Mouse (Mus musculus): Measurements from ENCODE around the gene Inppl1. TPM values are rescaled to one million over a fixed set of nuclear protein-coding genes. Genes with fewer than 3 reads are reported as not detected.

The Inppl1 gene
- total and polyA plus RNA-seq, 3 experiments = 31.6 to 54.1 (median 43.2) TPM

GRCm38 (mm10) chr7:101853816-101854215 lies 15.8 kb upstream of the Inppl1 start:
- no peak for TF ChIP-seq GATA1 (IDR thresholded peaks at IDR 0.05; ENCODE audit: borderline replicate concordance, low read length)
- no peak for TF ChIP-seq TAL1 (conservative IDR thresholded peaks at IDR 0.05; ENCODE audit: low read depth, low read length)
- DNase-seq (ENCODE audit: low spot score) = no peak
- Histone ChIP-seq H3K36me3 (replicated peaks) (no peaks in the 10 kb centered on the region), H3K4me3 (ENCODE audit: low read depth, low read length) (no peak overlapping the region), H3K9me3 (replicated peaks) (no peaks in the 10 kb centered on the region), H3K27me3 (ENCODE audit: insufficient read depth, low read length) (peaks cover 18% of the 10 kb centered on the region), H3K4me1 (ENCODE audit: insufficient read depth, low read depth, low read length) (no peaks in the 10 kb centered on the region)
- no peak for ATAC-seq (ENCODE audit: extremely low read depth, insufficient number of reproducible peaks, low FRiP score, poor library complexity, severe bottlenecking)

- no peak for TF ChIP-seq GATA1 (IDR thresholded peaks at IDR 0.05; ENCODE audit: borderline replicate concordance, low read length)
- TF ChIP-seq TAL1 (conservative IDR thresholded peaks at IDR 0.05; ENCODE audit: low read depth, low read length) = no peak
- no peak for TF ChIP-seq GATA2 (IDR thresholded peaks at IDR 0.05; ENCODE audit: borderline replicate concordance, low read depth, low read length)
- TF ChIP-seq POLR2AphosphoS5 (IDR thresholded peaks at IDR 0.05; ENCODE audit: insufficient replicate concordance, low read depth, low read length) = no peak
- TF ChIP-seq CTCF (IDR thresholded peaks at IDR 0.05; ENCODE audit: low read depth, low read length) = no peak
- Histone ChIP-seq H3K36me3 (replicated peaks) (no peaks in the 10 kb centered on the region), H3K4me3 (ENCODE audit: low read depth, low read length) (no peak overlapping the region), H3K9me3 (replicated peaks) (no peaks in the 10 kb centered on the region), H3K4me1 (ENCODE audit: insufficient read depth, low read depth, low read length) (no peaks in the 10 kb centered on the region), H3K27me3 (ENCODE audit: insufficient read depth, low read length) (peaks cover 15% of the 10 kb centered on the region)
- no peak for DNase-seq (ENCODE audit: low spot score)
- no peak for ATAC-seq (ENCODE audit: extremely low read depth, insufficient number of reproducible peaks, low FRiP score, poor library complexity, severe bottlenecking)
Measured at GRCm38 (mm10) chr7:101852846-101853245, 14.8 kb upstream of the Inppl1 start.

GRCm38 (mm10) chr7:101851689-101852088 lies 13.7 kb upstream of the Inppl1 start:
- Histone ChIP-seq H3K4me1 (ENCODE audit: insufficient read depth, low read depth, low read length) (no peaks in the 10 kb centered on the region), H3K9me3 (replicated peaks) (no peaks in the 10 kb centered on the region), H3K4me3 (ENCODE audit: low read depth, low read length) (no peak overlapping the region), H3K36me3 (replicated peaks) (no peaks in the 10 kb centered on the region), H3K27me3 (ENCODE audit: insufficient read depth, low read length) (peaks cover 11% of the 10 kb centered on the region)
- DNase-seq (ENCODE audit: low spot score) = no peak
- TF ChIP-seq TAL1 (conservative IDR thresholded peaks at IDR 0.05; ENCODE audit: low read depth, low read length) (no peak), GATA2 (IDR thresholded peaks at IDR 0.05; ENCODE audit: borderline replicate concordance, low read depth, low read length) (no peak), GATA1 (IDR thresholded peaks at IDR 0.05; ENCODE audit: borderline replicate concordance, low read length) (no peak), CTCF (IDR thresholded peaks at IDR 0.05; ENCODE audit: low read depth, low read length) (no peak), POLR2AphosphoS5 (IDR thresholded peaks at IDR 0.05; ENCODE audit: insufficient replicate concordance, low read depth, low read length) (no peak)
- ATAC-seq (ENCODE audit: extremely low read depth, insufficient number of reproducible peaks, low FRiP score, poor library complexity, severe bottlenecking) = no peak

- ATAC-seq (ENCODE audit: extremely low read depth, insufficient number of reproducible peaks, low FRiP score, poor library complexity, severe bottlenecking) (no peak), DNase-seq (ENCODE audit: low spot score) (no peak)
- H3K36me3 ChIP-seq (replicated peaks) = no peaks in the 10 kb centered on the region
- H3K4me1 ChIP-seq (ENCODE audit: insufficient read depth, low read depth, low read length) = peaks cover 3% of the 10 kb centered on the region
- TF ChIP-seq POLR2AphosphoS5 (IDR thresholded peaks at IDR 0.05; ENCODE audit: insufficient replicate concordance, low read depth, low read length) = no peak
- TF ChIP-seq TAL1 (conservative IDR thresholded peaks at IDR 0.05; ENCODE audit: low read depth, low read length) = no peak
- no peak for TF ChIP-seq CTCF (IDR thresholded peaks at IDR 0.05; ENCODE audit: low read depth, low read length)
- H3K9me3 ChIP-seq (replicated peaks) = no peaks in the 10 kb centered on the region
- H3K4me3 ChIP-seq (ENCODE audit: low read depth, low read length) = no peak overlapping the region
- H3K27me3 ChIP-seq (ENCODE audit: insufficient read depth, low read length) = peaks cover 19% of the 10 kb centered on the region
Measured at GRCm38 (mm10) chr7:101847934-101848333, 9.9 kb upstream of the Inppl1 start.

GRCm38 (mm10) chr7:101844186-101844585 lies 6.2 kb upstream of the Inppl1 start:
- Histone ChIP-seq H3K9me3 (replicated peaks) (no peaks in the 10 kb centered on the region), H3K36me3 (replicated peaks) (no peaks in the 10 kb centered on the region), H3K27me3 (ENCODE audit: insufficient read depth, low read length) (peaks cover 23% of the 10 kb centered on the region), H3K4me3 (ENCODE audit: low read depth, low read length) (no peak overlapping the region), H3K4me1 (ENCODE audit: insufficient read depth, low read depth, low read length) (peaks cover 3% of the 10 kb centered on the region)
- TF ChIP-seq GATA1 (IDR thresholded peaks at IDR 0.05; ENCODE audit: borderline replicate concordance, low read length) (no peak), TAL1 (conservative IDR thresholded peaks at IDR 0.05; ENCODE audit: low read depth, low read length) (no peak), POLR2AphosphoS5 (IDR thresholded peaks at IDR 0.05; ENCODE audit: insufficient replicate concordance, low read depth, low read length) (no peak), GATA2 (IDR thresholded peaks at IDR 0.05; ENCODE audit: borderline replicate concordance, low read depth, low read length) (no peak), CTCF (IDR thresholded peaks at IDR 0.05; ENCODE audit: low read depth, low read length) (no peak)
- ATAC-seq (ENCODE audit: extremely low read depth, insufficient number of reproducible peaks, low FRiP score, poor library complexity, severe bottlenecking) = no peak
- no peak for DNase-seq (ENCODE audit: low spot score)

GRCm38 (mm10) chr7:101837154-101837605 lies 849 bp downstream of the Inppl1 start:
- TF ChIP-seq GATA2 (IDR thresholded peaks at IDR 0.05; ENCODE audit: borderline replicate concordance, low read depth, low read length) = no peak
- Histone ChIP-seq H3K9me3 (replicated peaks) (no peaks in the 10 kb centered on the region), H3K27me3 (ENCODE audit: insufficient read depth, low read length) (peaks cover 15% of the 10 kb centered on the region), H3K4me1 (ENCODE audit: insufficient read depth, low read depth, low read length) (peaks cover 26% of the 10 kb centered on the region), H3K36me3 (replicated peaks) (peaks cover 32% of the 10 kb centered on the region), H3K4me3 (ENCODE audit: low read depth, low read length) (peak overlapping the region; percentile 80)
- no peak for DNase-seq (ENCODE audit: low spot score)
- no peak for ATAC-seq (ENCODE audit: extremely low read depth, insufficient number of reproducible peaks, low FRiP score, poor library complexity, severe bottlenecking)

Measured in G1E (cell line).